ENCODE assay signal across 17 mouse cellular contexts in the genomic region with DNA sequence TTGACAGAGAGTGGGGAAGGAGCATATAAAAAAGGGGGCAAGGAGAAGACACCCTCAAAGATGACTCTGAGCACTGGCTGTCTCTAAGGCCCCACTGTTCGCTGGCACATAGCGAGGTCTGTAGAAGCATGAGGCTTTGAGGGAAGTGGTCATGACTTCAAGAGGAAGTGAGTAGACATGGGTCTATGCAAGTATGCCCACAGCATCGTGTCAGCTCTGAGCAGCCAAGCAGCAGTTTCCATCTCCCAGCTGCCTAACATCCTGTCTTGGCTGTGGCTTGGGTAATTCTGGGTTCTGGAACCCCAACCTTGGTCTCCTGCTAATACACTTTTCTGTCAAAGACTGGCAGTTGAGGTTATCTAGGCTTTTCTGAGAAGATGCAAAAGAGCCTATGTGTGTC. TPM values are rescaled to one million over a fixed set of nuclear protein-coding genes. Genes with fewer than 3 reads are reported as not detected.
DNase-seq lines count a peak whose midpoint lies in the region; ATAC-seq and TF ChIP-seq lines count a peak whose summit lies in the region.
"Had no signal": no experiment of that assay in that cellular context is flagged by ENCODE, and none has a peak within 500 bp of the region (broad histone marks: within the 10 kb centered on the region; RNA-seq: fewer than 3 reads in every experiment).

No protein-coding gene starts in this region.

- TF ChIP-seq CTCF in kidney, adult 2 months (conservative IDR thresholded peaks at IDR 0.05; ENCODE audit: insufficient read depth, insufficient read length, low read depth, low read length), result no peak
- TF ChIP-seq CTCF in CH12.LX (conservative IDR thresholded peaks at IDR 0.05 in 1 of 2, IDR thresholded peaks at IDR 0.05 in 1 of 2; ENCODE audit: low read depth in 2 of 2, low read length in 2 of 2), result no peak

- H3K4me1 ChIP-seq in kidney, adult 2 months (ENCODE audit: control insufficient read depth, insufficient read depth, low read length), result no peaks in the 10 kb centered on the region
- H3K4me1 ChIP-seq in CH12.LX (ENCODE audit: control insufficient read depth in 1 of 2, insufficient read depth in 2 of 2), result peaks cover 15 to 51% of the 10 kb centered on the region in 2 experiments
- H3K4me1 ChIP-seq: embryonic facial prominence, embryonic 13.5 days had no signal

- H3K27ac ChIP-seq in kidney, adult 2 months (ENCODE audit: insufficient read depth, low read depth, low read length), result no peak overlapping the region
- peak overlapping the region; percentile 12 for H3K27ac ChIP-seq in CH12.LX (ENCODE audit: insufficient read depth, low read depth)
- H3K27ac ChIP-seq: embryonic facial prominence, embryonic 13.5 days; limb, embryonic 13.5 days had no signal

- TF ChIP-seq POLR2A in kidney, adult 2 months (IDR thresholded peaks at IDR 0.05; ENCODE audit: low read depth, low read length), result no peak
- TF ChIP-seq POLR2A in CH12.LX (IDR thresholded peaks at IDR 0.05; ENCODE audit: low read depth, low read length), result peak; percentile 48; the same call in 1 of the 2 replicates

- no peaks in the 10 kb centered on the region for H3K36me3 ChIP-seq in kidney, adult 2 months (ENCODE audit: control insufficient read depth, insufficient read depth, low read length)
- H3K36me3 ChIP-seq in CH12.LX (replicated peaks in 1 of 2; ENCODE audit: control insufficient read depth in 1 of 2, insufficient read depth in 1 of 2, low read length in 1 of 2), result no peaks in the 10 kb centered on the region
- H3K36me3 ChIP-seq: embryonic facial prominence, embryonic 13.5 days; heart, embryonic 12.5 days; limb, embryonic 13.5 days had no signal

- H3K9me3 ChIP-seq in CH12.LX (replicated peaks; ENCODE audit: low read length), result peaks cover 3% of the 10 kb centered on the region
- H3K9me3 ChIP-seq: embryonic facial prominence, embryonic 13.5 days; heart, embryonic 12.5 days; limb, embryonic 13.5 days had no signal

- no peaks in the 10 kb centered on the region for H3K79me2 ChIP-seq in CH12.LX (replicated peaks; ENCODE audit: control insufficient read depth, extremely low read depth, insufficient read depth, poor library complexity, severe bottlenecking)

- 63% methylated on average over 3 of the region's 3 CpGs for WGBS in kidney, adult 2 months

- dilution Hi-C loops in CH12.LX (cut with MboI; ENCODE audit: extremely low pct_ligation_motif_present, extremely low pct_unique_long_range_greater_than_20kb, low sequenced_read_pairs), result loop anchor here (25.0 kb wide), 1 partner anchor 213 kb away; a partner anchor contains a TSS

- peak; percentile 17 for DNase-seq in kidney, adult 2 months
- no peak for DNase-seq in kidney, postnatal 14 days
- peak; percentile 77 for DNase-seq in CH12.LX (ENCODE audit: extremely low read depth)
- peak; percentile 45 to 73 for DNase-seq in spleen, postnatal 4 days (ENCODE audit: low spot score in 2 of 2)
- no peak for DNase-seq in layer of hippocampus, postnatal 14 days (ENCODE audit: low spot score in 2 of 2)
- no peak for DNase-seq in retina, postnatal 1 day
- DNase-seq: kidney, postnatal 4 days; right cerebral cortex, postnatal 25 days had no signal

- peak; percentile 69 for TF ChIP-seq EP300 in CH12.LX (IDR thresholded peaks at IDR 0.05; ENCODE audit: low read length)

- no peaks in the 10 kb centered on the region for H3K27me3 ChIP-seq in kidney, adult 2 months (replicated peaks; ENCODE audit: control insufficient read depth, insufficient read depth, low read length)
- H3K27me3 ChIP-seq in CH12.LX (replicated peaks), result no peaks in the 10 kb centered on the region
- H3K27me3 ChIP-seq: embryonic facial prominence, embryonic 13.5 days; limb, embryonic 13.5 days had no signal

- H3K4me3 ChIP-seq in kidney, adult 2 months (ENCODE audit: insufficient read depth, low read depth, low read length), result no peak overlapping the region
- H3K4me3 ChIP-seq in CH12.LX (replicated peaks in 1 of 3; ENCODE audit: low read depth in 2 of 3, low read length in 2 of 3, poor library complexity in 1 of 3), result no peak overlapping the region
- H3K4me3 ChIP-seq: embryonic facial prominence, embryonic 13.5 days; heart, embryonic 12.5 days; limb, embryonic 13.5 days had no signal

- ATAC-seq in megakaryocyte, adult 5-6 weeks (ENCODE audit: poor library complexity, severe bottlenecking), result peak; percentile 67
- ATAC-seq in frontal cortex, adult (ENCODE audit: low TSS enrichment), result no peak
- ATAC-seq: forebrain, embryonic 16.5 days; hindbrain, embryonic 16.5 days had no signal

- H3K9ac ChIP-seq in CH12.LX (ENCODE audit: insufficient read depth, low read depth), result no peak overlapping the region
- H3K9ac ChIP-seq: embryonic facial prominence, embryonic 13.5 days; heart, embryonic 12.5 days; limb, embryonic 13.5 days had no signal

- no peak overlapping the region for H3K4me2 ChIP-seq in CH12.LX (ENCODE audit: insufficient read depth, low read depth, poor library complexity, severe bottlenecking)
- H3K4me2 ChIP-seq: embryonic facial prominence, embryonic 13.5 days; heart, embryonic 12.5 days; limb, embryonic 13.5 days; midbrain, embryonic 11.5 days had no signal

- in situ Hi-C loops in CH12.LX (cut with MboI; ENCODE audit: low pct_ligation_motif_present, low pct_unique_long_range_greater_than_20kb, low sequenced_read_pairs), result loop anchor here (5.0 kb wide), 1 partner anchor 57 kb away; a partner anchor contains a TSS

- no peak for TF ChIP-seq RAD21 in CH12.LX (IDR thresholded peaks at IDR 0.05; ENCODE audit: low read depth, low read length)

TF ChIP-seq in CH12.LX, 34 proteins besides CTCF, POLR2A, EP300 and RAD21 (continues in another document):
- TF ChIP-seq JUN (IDR thresholded peaks at IDR 0.05; ENCODE audit: insufficient read depth, low read depth, low read length) (no peak), SMC3 (IDR thresholded peaks at IDR 0.05; ENCODE audit: low read depth, low read length) (no peak), ELF1 (IDR thresholded peaks at IDR 0.05; ENCODE audit: low read depth, low read length) (no peak; the same call in 1 of the 2 replicates), TBP (conservative IDR thresholded peaks at IDR 0.05; ENCODE audit: low read depth, low read length) (0 out of 2 replicates have a peak, but pooled peaks have one; percentile 30), NELFE (IDR thresholded peaks at IDR 0.05; ENCODE audit: low read depth, low read length) (no peak), POLR2AphosphoS2 (IDR thresholded peaks at IDR 0.05; ENCODE audit: low read depth, low read length) (no peak), USF2 (conservative IDR thresholded peaks at IDR 0.05; ENCODE audit: low read depth, low read length) (no peak), GABPA (IDR thresholded peaks at IDR 0.05; ENCODE audit: insufficient replicate concordance, low read depth, low read length) (no peak), MAZ (IDR thresholded peaks at IDR 0.05; ENCODE audit: low read depth, low read length) (no peak), CHD2 (IDR thresholded peaks at IDR 0.05; ENCODE audit: low read length) (no peak), JUND (conservative IDR thresholded peaks at IDR 0.05; ENCODE audit: low read depth, low read length) (no peak), TCF12 (IDR thresholded peaks at IDR 0.05; ENCODE audit: low read depth, low read length) (peak; percentile 58; the same call in 1 of the 2 replicates), RCOR1 (conservative IDR thresholded peaks at IDR 0.05; ENCODE audit: low read depth, low read length) (no peak), PAX5 (IDR thresholded peaks at IDR 0.05; ENCODE audit: low read length) (no peak), UBTF (IDR thresholded peaks at IDR 0.05; ENCODE audit: low read depth, low read length) (no peak), ZC3H11A (IDR thresholded peaks at IDR 0.05; ENCODE audit: low read depth, low read length) (no peak), USF1 (IDR thresholded peaks at IDR 0.05; ENCODE audit: low read depth, low read length) (no peak), ZNF384 (IDR thresholded peaks at IDR 0.05; ENCODE audit: low read depth, low read length) (no peak)

RNA-seq across cellular contexts. Expression of a gene that starts 30.0 kb away (rescaled TPM):
- 0.28 TPM in 1 of 2 replicates, not detected in the other for polyA plus RNA-seq in kidney, adult 2 months (2012; rRNA removed)
- total RNA-seq in CH12.LX (2012; rRNA removed), result 0.25 TPM in 1 of 2 replicates, not detected in the other
- total RNA-seq in CH12.LX (2014; rRNA removed), result not detected in 2 replicates
- polyA plus RNA-seq in CH12.LX (2012; ENCODE audit: insufficient read length, low read depth), result 1.3 TPM in 1 of 2 replicates, not detected in the other
- 0.40 and 1.2 TPM in 2 replicates for total RNA-seq in megakaryocyte, adult 5-6 weeks (2015)
- 2.1 and 5.8 TPM in 2 replicates for total RNA-seq in megakaryocyte, adult 5-6 weeks (2017)
- under 1 TPM in 1 of 2 experiments, not detected in 1; 0.69 TPM for total RNA-seq in layer of hippocampus, postnatal 14 days (2021)
- polyA plus RNA-seq: embryonic facial prominence, embryonic 13.5 days; forebrain, embryonic 16.5 days; hindbrain, embryonic 16.5 days; limb, embryonic 13.5 days; midbrain, embryonic 11.5 days; neural tube, embryonic 14.5 days had no signal

RNA-seq across cellular contexts. Expression of a gene that starts 30.1 kb away (rescaled TPM):
- polyA plus RNA-seq in kidney, adult 2 months (2012; rRNA removed), result 0.19 and 0.20 TPM in 2 replicates
- total RNA-seq in CH12.LX (2012; rRNA removed), result 1.1 and 1.2 TPM in 2 replicates
- 0.54 and 0.73 TPM in 2 replicates for total RNA-seq in CH12.LX (2014; rRNA removed)
- 1.3 and 1.4 TPM in 2 replicates for polyA plus RNA-seq in CH12.LX (2012; ENCODE audit: insufficient read length, low read depth)
- total RNA-seq in megakaryocyte, adult 5-6 weeks (2015), result 12.7 and 15.0 TPM in 2 replicates
- 6.4 and 6.5 TPM in 2 replicates for total RNA-seq in megakaryocyte, adult 5-6 weeks (2017)
- total RNA-seq in layer of hippocampus, postnatal 14 days (2021), result under 1 TPM; 0.62 to 0.95 TPM
- polyA plus RNA-seq: midbrain, embryonic 11.5 days had no signal

RNA-seq across cellular contexts. Expression of a gene that starts 31.7 kb away (rescaled TPM):
- 0.57 and 1.4 TPM in 2 replicates for polyA plus RNA-seq in kidney, adult 2 months (2012; rRNA removed)
- total RNA-seq in CH12.LX (2012; rRNA removed) (0.84 and 1.3 TPM in 2 replicates), CH12.LX (2014; rRNA removed) (2.9 and 3.2 TPM in 2 replicates)
- 8.3 and 10.2 TPM in 2 replicates for polyA plus RNA-seq in CH12.LX (2012; ENCODE audit: insufficient read length, low read depth)
- total RNA-seq in megakaryocyte, adult 5-6 weeks (2015), result 126 and 132 TPM in 2 replicates
- 71.5 and 74.6 TPM in 2 replicates for total RNA-seq in megakaryocyte, adult 5-6 weeks (2017)
- under 1 TPM; 0.55 to 0.86 TPM for total RNA-seq in layer of hippocampus, postnatal 14 days (2021)
- polyA plus RNA-seq: forebrain, embryonic 16.5 days had no signal

RNA-seq across cellular contexts. Expression of a gene that starts 58.5 kb away (rescaled TPM):
- polyA plus RNA-seq in kidney, adult 2 months (2012; rRNA removed), result 28.6 and 36.4 TPM in 2 replicates
- total RNA-seq in CH12.LX (2012; rRNA removed) (87.4 and 114 TPM in 2 replicates), CH12.LX (2014; rRNA removed) (86.7 and 91.2 TPM in 2 replicates)
- 203 and 235 TPM in 2 replicates for polyA plus RNA-seq in CH12.LX (2012; ENCODE audit: insufficient read length, low read depth)
- 22.3 and 23.0 TPM in 2 replicates for total RNA-seq in megakaryocyte, adult 5-6 weeks (2015)
- total RNA-seq in megakaryocyte, adult 5-6 weeks (2017), result 11.8 and 14.0 TPM in 2 replicates
- total RNA-seq in layer of hippocampus, postnatal 14 days (2021), result 10 to 100 TPM; 53.2 to 57.2 TPM

RNA-seq across cellular contexts. Expression of a gene that starts 59.2 kb away (rescaled TPM):
- polyA plus RNA-seq in kidney, adult 2 months (2012; rRNA removed), result 273 and 327 TPM in 2 replicates
- total RNA-seq in CH12.LX (2012; rRNA removed) (317 and 342 TPM in 2 replicates), CH12.LX (2014; rRNA removed) (676 and 764 TPM in 2 replicates)
- 494 and 505 TPM in 2 replicates for polyA plus RNA-seq in CH12.LX (2012; ENCODE audit: insufficient read length, low read depth)
- total RNA-seq in megakaryocyte, adult 5-6 weeks (2015), result 442 and 475 TPM in 2 replicates
- 501 and 520 TPM in 2 replicates for total RNA-seq in megakaryocyte, adult 5-6 weeks (2017)
- 100 to 1,000 TPM; 308 to 321 TPM for total RNA-seq in layer of hippocampus, postnatal 14 days (2021)

Comparison
In these comparisons a context has a peak if more than half of its experiments do, and no peak if none do; other contexts are left out.
1. DNase-seq: peak in kidney, adult 2 months (single experiment), CH12.LX (single experiment) and spleen, postnatal 4 days (2 of 2); none in kidney, postnatal 14 days (single experiment), layer of hippocampus, postnatal 14 days (0 of 2) and retina, postnatal 1 day (single experiment).
2. RNA of a gene that starts 31.7 kb away (total RNA-seq): 71.5 to 132 TPM in megakaryocyte, adult 5-6 weeks; 0.84 to 3.2 TPM in CH12.LX and 0.55 to 0.86 TPM in layer of hippocampus, postnatal 14 days; every median in the first group is over 10 times any median in the second.